Mouse (Mus musculus) embryonic stem cell, embryonic (primary cell): Measurements from ENCODE around the gene Tsn.

ENCODE experiments used
- CTCF ChIA-PET, 4 experiments: fragments of 300-600 bp in 2 of 4; fragments of 350-600 bp in 2 of 4; sonication (Branson Sonifier 250); formaldehyde crosslinking; loops; one replicate each; lab custom pipeline; 2022; ENCODE audit warnings: inconsistent platforms in 2 of 4; lab: Charles Lee
- POLR2A ChIA-PET, 4 experiments: fragments of 300-600 bp in 2 of 4; fragments of 350-600 bp in 2 of 4; sonication (Branson Sonifier 250); formaldehyde crosslinking; loops; one replicate each; lab custom pipeline; 2022; ENCODE audit warnings: antibody characterized with exemption in 4 of 4, inconsistent platforms in 1 of 4; lab: Charles Lee

Tsn gene

DNA sequence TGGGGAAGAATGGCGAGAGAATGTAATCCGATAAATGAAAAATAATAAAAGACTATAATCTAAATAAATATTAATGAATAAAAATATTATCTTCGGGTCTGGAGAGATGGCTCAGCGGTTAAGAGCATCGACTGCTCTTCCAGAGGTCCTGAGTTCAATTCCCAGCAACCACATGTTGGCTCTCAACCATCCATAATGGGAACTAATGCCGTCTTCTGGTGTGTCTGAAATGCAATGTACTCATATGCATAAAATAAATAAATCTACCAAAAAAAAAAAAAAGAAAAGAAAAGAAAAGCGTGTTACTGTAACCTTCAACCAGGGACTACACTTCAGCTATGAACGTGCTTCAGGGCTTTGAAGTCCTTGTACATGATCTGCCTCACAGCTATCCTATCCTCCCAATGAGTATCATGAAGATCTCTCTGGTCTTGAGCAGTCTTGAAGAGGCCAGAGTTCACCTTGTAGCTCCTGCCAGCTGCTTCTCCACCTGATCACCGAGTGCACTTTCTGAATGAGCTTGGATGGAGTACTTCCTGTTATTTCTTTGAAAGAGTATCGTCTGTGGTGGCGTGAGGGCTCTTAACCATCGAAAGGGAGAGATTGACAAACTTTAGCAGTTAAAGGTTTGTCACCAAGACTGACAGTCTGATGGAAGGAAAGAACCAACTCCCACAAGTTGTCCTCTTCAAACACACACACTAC lies at the start of gene Tsn:
Tsn (minus strand) TSS at position 118 of the 705 bp plus-strand sequence.
- POLR2A ChIA-PET = interaction anchor here (0.6 to 4.1 kb wide), 26 partner anchors 9 to 316 kb away, joined by 3 to 35 read pairs (median 5); partner anchors contain the start of genes Clasp1 (in 1 of the 4), Nifk (in 1 of the 4) and Tfcp2l1 (in 1 of the 4)
- CTCF ChIA-PET = interaction anchor here (1.0 to 2.4 kb wide), 5 partner anchors 9 to 36 kb away, joined by 3 to 19 read pairs (median 4); partner anchors contain the start of gene Nifk (in 1 of the 4)

GRCm38 (mm10) chr1:118359071-118359761 lies 47.7 kb upstream of the Tsn start:
- POLR2A ChIA-PET = interaction anchor here in 3 of 4 experiments (0.8 to 4.5 kb wide), 8 partner anchors 9 to 100 kb away, joined by 3 to 23 read pairs (median 3); no protein-coding TSS in a partner anchor
- CTCF ChIA-PET = interaction anchor here in 1 of 4 experiments (0.7 kb wide), 1 partner anchor 19 kb away, joined by 4 read pairs; no protein-coding TSS in a partner anchor

GRCm38 (mm10) chr1:118349922-118350321 lies 38.4 kb upstream of the Tsn start:
- ChIA-PET CTCF (no interaction called here), POLR2A (interaction anchor here in 2 of 4 experiments (0.6 to 2.5 kb wide), 9 partner anchors 9 to 662 kb away, joined by 3 to 11 read pairs (median 4); partner anchors contain the start of gene Nifk (in 1 of the 2))

- CTCF ChIA-PET = interaction anchor here in 2 of 4 experiments (0.6 to 1.5 kb wide), 3 partner anchors 9 to 282 kb away, joined by 3 to 6 read pairs (median 3); no protein-coding TSS in a partner anchor
- POLR2A ChIA-PET = interaction anchor here in 3 of 4 experiments (0.5 to 5.2 kb wide), 27 partner anchors 10 to 1813 kb away, joined by 3 to 70 read pairs (median 4); partner anchors contain the start of genes Clasp1 (in 1 of the 3) and Nifk (in 1 of the 3)
Observed at GRCm38 (mm10) chr1:118343649-118344435, 32.3 kb upstream of the Tsn start.

DNA sequence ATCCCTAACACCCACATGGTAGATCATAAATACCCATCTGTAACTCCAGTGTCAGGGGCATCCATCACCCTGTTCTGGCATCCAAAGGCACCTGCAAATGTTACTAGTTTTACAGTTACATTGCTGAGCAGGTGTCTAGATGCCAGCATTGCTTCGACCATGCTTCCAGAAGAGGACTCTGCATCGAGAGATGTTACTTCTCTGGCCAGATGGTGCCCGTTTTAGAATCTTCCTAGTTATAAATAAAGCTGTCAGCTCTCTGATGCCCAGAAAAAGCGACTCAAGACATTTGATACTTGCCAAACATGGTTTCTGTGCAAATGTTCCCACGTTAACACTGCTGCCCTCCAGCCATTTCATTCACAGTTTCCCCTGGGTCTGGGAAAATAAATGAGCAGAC lies 26.4 kb upstream of the Tsn start:
- POLR2A ChIA-PET = interaction anchor here in 3 of 4 experiments (0.5 to 4.6 kb wide), 11 partner anchors 10 to 290 kb away, joined by 3 to 74 read pairs (median 4); partner anchors contain the start of gene Tfcp2l1 (in 1 of the 3)
- CTCF ChIA-PET = no interaction called here

- CTCF ChIA-PET = interaction anchor here in 2 of 4 experiments (0.6 to 0.7 kb wide), 2 partner anchors 68 to 76 kb away, joined by 3 read pairs; no protein-coding TSS in a partner anchor
- POLR2A ChIA-PET = interaction anchor here (0.6 to 4.6 kb wide), 15 partner anchors 10 to 352 kb away, joined by 3 to 74 read pairs (median 5); no protein-coding TSS in a partner anchor
Observed at GRCm38 (mm10) chr1:118335847-118336246, 24.3 kb upstream of the Tsn start.

DNA sequence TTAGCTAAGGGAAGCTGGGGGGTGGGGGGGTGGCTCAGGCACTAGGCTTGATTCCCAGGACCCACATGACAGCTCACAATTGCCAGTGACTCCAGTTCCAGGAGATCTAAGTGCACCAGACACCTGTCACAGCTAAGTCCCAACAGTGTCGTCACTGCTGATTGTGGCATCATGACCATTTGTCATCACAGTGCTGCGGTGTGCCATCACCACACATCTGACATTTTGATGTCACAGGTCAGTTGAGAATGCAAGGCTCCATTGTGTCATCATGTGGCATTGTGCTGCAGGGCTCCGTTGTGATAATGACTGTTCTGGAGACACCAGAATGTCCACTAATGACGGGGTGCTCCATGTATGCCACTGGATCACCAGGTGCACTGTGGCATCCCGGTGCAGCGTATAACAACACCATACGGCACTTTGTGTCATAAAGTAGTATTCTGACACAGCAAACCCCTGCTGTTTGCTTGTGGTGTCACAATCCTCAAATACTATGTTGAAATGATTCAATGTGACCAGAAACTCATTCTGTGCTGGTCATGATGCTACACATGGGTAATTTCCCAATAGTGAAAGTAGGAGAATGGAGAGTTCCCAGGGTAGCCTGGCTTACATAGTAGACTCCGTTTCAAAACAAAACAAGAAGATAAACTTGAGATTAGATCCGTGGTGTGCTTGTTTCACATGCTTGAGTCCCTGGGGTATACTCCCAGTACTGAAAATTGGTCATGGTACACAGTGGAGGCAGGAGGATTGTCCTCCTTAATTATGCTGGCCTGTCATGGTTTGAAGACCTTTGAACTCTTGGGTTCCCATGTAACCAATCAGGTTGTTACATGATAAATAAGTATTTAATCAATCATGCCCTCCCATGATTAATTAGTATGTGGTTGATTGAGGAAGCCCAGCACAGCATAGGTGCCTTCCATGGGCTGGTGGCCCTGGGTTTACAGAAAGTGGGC lies 23.5 kb upstream of the Tsn start:
- ChIA-PET POLR2A (interaction anchor here in 3 of 4 experiments (0.6 to 3.1 kb wide), 13 partner anchors 8 to 405 kb away, joined by 3 to 18 read pairs (median 4); partner anchors contain the start of gene Nifk (in 1 of the 3)), CTCF (interaction anchor here in 2 of 4 experiments (0.5 to 0.6 kb wide), 2 partner anchors 16 to 69 kb away, joined by 3 to 4 read pairs; no protein-coding TSS in a partner anchor)

DNA sequence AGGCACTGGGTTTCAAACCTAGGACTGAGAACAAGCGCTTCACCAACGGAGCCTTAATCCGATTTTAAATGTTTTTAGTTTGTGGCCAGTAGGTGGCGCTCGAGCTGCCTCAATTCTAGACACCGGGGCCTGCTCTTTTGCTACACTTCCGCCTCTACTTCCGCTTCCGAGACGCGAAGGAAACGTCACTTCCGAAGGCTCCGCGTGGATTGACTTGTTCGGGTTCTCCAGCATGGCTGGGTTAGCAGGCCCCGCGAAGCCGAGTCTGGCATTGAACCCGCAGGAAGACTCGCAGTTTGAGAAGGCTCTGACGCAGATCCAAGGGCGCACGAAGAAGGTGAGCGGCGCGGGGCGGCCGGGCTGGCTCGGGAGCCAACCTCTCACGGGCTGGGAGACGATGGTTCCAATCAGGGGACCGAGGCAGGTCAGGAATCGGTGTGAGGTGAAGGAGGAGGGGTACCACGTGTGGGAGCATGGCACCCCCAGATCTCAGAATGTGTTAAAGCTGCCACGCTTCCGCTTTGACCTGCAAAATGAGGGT lies 10.2 kb upstream of the Tsn start, which contains the start of gene Nifk:
Nifk (plus strand) TSS at position 179 of the 541 bp plus-strand sequence.
- ChIA-PET POLR2A (interaction anchor here (0.7 to 9.3 kb wide), 17 partner anchors 10 to 306 kb away, joined by 3 to 84 read pairs (median 5); partner anchors contain the start of genes Tsn (in 2 of the 4) and Tfcp2l1 (in 1 of the 4)), CTCF (interaction anchor here (0.6 to 3.0 kb wide), 5 partner anchors 11 to 387 kb away, joined by 3 to 19 read pairs (median 4); partner anchors contain the start of gene Tsn (in 1 of the 4))

GRCm38 (mm10) chr1:118320696-118321095 lies 9.2 kb upstream of the Tsn start:
- ChIA-PET CTCF (interaction anchor here (0.6 to 3.0 kb wide), 21 partner anchors 9 to 1604 kb away, joined by 3 to 19 read pairs (median 3); partner anchors contain the start of gene Tsn (in 4 of the 4)), POLR2A (interaction anchor here (0.8 to 9.3 kb wide), 20 partner anchors 9 to 307 kb away, joined by 3 to 84 read pairs (median 4); partner anchors contain the start of genes Tsn (in 2 of the 4) and Tfcp2l1 (in 1 of the 4))

DNA sequence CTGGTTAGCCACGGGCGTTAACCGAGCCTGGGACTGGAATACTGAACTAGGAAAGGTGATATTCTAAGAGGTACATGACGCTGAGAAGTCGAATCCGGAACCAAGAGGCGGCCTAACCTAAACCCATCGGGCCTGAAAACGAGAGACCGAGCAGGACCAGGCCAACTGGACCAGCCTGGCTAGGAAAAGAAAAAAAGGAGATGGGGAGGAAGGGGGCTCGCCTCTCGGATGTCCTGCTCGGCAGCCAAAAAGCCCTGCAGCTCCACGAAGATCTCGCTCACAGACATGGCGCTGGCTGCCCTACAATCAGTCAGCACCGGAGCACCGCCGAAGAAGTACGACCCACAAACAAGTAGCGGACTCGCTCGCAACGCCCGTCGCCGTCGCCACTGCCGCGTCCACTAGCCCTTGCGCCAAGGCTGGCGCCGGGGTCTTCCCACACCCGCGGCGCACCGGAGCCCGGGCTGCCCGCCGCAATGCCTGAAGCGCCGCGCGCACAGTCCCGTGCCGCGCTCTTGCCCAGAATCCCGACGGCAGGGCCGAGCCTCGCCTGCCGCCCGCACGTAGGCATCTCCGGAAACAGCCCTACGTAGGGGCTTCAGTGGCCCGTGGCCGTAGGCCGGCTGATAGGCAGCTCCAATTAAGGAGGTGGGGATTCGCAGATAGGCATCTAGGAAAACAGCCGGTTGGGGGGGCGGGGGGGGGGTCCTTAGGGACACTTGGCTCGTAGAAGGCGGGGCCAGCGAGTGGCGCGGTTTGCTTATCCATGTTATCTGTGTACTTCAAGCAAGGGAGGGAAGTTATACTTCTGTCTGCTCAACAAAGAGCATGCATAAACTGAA lies 538 bp downstream of the Tsn start:
- POLR2A ChIA-PET = interaction anchor here (0.6 to 4.1 kb wide), 36 partner anchors 8 to 931 kb away, joined by 3 to 35 read pairs (median 4); partner anchors contain the start of genes Clasp1 (in 1 of the 4) and Nifk (in 1 of the 4)

DNA sequence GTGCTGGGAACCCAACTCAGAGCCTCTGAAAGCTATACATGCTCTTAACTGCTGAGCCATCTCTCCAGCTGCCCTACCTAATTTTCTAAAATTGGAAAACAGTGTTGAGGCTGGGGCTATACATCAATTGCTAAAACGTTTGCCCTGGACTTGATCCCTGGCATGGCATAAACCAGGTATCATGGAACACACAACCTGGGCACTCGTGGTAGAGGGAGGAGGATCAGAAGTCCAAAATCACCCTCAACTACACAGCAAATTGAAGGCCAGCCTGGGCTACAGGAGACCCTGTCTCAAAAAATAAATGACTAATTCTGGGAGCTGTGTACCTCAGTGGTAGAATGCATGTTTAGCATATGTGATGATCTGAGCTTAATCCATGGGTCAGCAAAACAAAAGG lies 13.8 kb downstream of the Tsn start:
- CTCF ChIA-PET = no interaction called here
- POLR2A ChIA-PET = interaction anchor here in 2 of 4 experiments (1.2 to 6.2 kb wide), 8 partner anchors 6 to 161 kb away, joined by 4 to 44 read pairs (median 6); partner anchors contain the start of gene Tsn (in 2 of the 2)

More for the DNA sequence above, 538 bp downstream of the Tsn start:
- CTCF ChIA-PET = interaction anchor here (0.6 to 2.4 kb wide), 6 partner anchors 9 to 36 kb away, joined by 3 to 19 read pairs (median 4); partner anchors contain the start of gene Nifk (in 1 of the 4)

DNA sequence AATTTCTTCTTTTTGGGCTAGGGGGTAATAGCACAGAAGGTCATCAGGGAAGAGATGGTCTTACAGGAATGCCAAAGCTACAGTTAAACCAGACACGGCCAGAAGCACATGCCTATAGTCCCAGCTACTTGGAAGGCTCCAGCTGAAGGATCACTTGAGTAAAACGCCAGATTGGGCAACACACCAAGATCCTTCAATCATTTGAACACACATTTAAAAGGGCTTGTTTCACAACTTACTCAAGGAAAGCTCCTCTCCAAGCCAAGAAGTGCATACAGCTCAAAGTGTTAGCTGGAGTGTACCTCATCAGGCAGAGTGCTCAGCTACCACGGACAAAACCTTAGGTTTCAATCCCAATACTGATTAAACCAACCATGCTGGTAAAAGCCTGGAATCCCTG lies 14.9 kb downstream of the Tsn start:
- CTCF ChIA-PET = interaction anchor here in 1 of 4 experiments (1.0 kb wide), 1 partner anchor 21 kb away, joined by 3 read pairs; no protein-coding TSS in a partner anchor
- POLR2A ChIA-PET = interaction anchor here in 3 of 4 experiments (1.3 to 6.2 kb wide), 9 partner anchors 7 to 162 kb away, joined by 3 to 44 read pairs (median 6); partner anchors contain the start of gene Tsn (in 1 of the 3)

DNA sequence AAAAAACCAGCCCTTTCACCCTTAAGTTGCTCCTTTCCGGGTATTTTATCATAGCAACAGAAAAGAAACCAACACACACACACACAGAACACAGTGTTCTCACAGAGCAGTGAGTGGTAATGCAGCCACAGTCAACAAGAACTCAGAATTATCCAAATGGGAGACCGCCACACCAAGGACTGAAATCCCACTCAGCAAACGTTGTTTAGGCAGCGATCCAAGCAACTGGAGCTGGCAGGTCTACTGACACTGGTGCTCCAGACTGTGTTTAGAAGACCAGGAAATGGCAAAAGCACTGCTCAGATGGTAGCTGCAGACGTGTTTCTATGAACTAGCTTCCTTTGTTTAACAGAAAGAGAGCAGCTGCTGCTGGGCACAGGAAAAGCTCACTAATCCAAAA lies 16.7 kb downstream of the Tsn start:
- CTCF ChIA-PET = no interaction called here
- POLR2A ChIA-PET = interaction anchor here in 3 of 4 experiments (0.7 to 6.2 kb wide), 10 partner anchors 8 to 165 kb away, joined by 3 to 44 read pairs (median 4); partner anchors contain the start of gene Tsn (in 1 of the 3)

DNA sequence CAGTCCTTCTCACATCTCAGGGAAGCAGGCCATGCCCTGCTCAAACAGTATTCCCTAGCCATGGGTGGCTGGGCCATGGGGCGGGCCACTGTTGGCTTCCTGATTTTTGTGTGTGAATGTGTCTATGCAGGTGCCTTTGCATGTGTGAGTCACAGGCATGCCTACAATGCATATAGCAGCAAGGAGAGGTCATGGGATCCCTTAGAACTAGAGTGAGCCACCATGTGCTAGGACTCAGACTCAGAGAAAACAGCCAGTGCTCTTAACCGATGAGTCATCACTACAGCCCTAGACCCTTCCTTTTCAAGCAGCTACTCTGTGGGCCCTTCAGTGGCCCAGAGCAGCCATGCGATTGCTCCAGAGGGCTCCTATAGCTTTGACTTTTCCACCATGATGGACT lies 17.3 kb downstream of the Tsn start:
- ChIA-PET CTCF (no interaction called here), POLR2A (interaction anchor here in 2 of 4 experiments (0.7 to 6.2 kb wide), 7 partner anchors 9 to 165 kb away, joined by 3 to 44 read pairs (median 4); no protein-coding TSS in a partner anchor)
